In genomic region chr4:56617661-56618360, GRCm38 (mm10) we compare ENCODE assay signal across 21 mouse cellular contexts.
DNase-seq lines count a peak whose midpoint lies in the region; ATAC-seq and TF ChIP-seq lines count a peak whose summit lies in the region.
"Had no signal": no experiment of that assay in that cellular context is flagged by ENCODE, and none has a peak within 500 bp of the region (broad histone marks: within the 10 kb centered on the region; RNA-seq: fewer than 3 reads in every experiment).

No protein-coding gene starts in this region.

- no peaks in the 10 kb centered on the region for H3K4me1 ChIP-seq in midbrain, embryonic 14.5 days (ENCODE audit: control insufficient read depth, insufficient read depth, low read length)
- H3K4me1 ChIP-seq in midbrain, embryonic 13.5 days (replicated peaks), result no peaks in the 10 kb centered on the region
- H3K4me1 ChIP-seq in embryonic fibroblast, embryonic 13.5 days (ENCODE audit: control insufficient read depth, insufficient read depth, low read length), result peaks cover 6% of the 10 kb centered on the region
- H3K4me1 ChIP-seq in thymus, adult 2 months (replicated peaks; ENCODE audit: control insufficient read depth, insufficient read depth, low read length), result 0 out of 2 replicates have a peak, but pooled peaks cover 2% of the 10 kb centered on the region
- H3K4me1 ChIP-seq: embryonic facial prominence, embryonic 12.5 days; forebrain, embryonic 15.5 days; intestine, embryonic 15.5 days; limb, embryonic 10.5 days; midbrain, embryonic 10.5 days had no signal

- no peak overlapping the region for H3K9ac ChIP-seq in midbrain, embryonic 14.5 days (replicated peaks; ENCODE audit: low read length)
- H3K9ac ChIP-seq in midbrain, embryonic 13.5 days (replicated peaks), result no peak overlapping the region
- H3K9ac ChIP-seq: embryonic facial prominence, embryonic 12.5 days; forebrain, embryonic 15.5 days; heart, embryonic 13.5 days; hindbrain, embryonic 14.5 days; intestine, embryonic 15.5 days; liver, postnatal 0 days had no signal

- 63% methylated on average over 10 of the region's 10 CpGs for WGBS in midbrain, embryonic 14.5 days
- 77% methylated on average over 10 of the region's 10 CpGs for WGBS in midbrain, embryonic 13.5 days
- 95% methylated on average over 10 of the region's 10 CpGs for WGBS in thymus, adult 2 months

- H3K4me3 ChIP-seq in midbrain, embryonic 14.5 days (replicated peaks; ENCODE audit: low read depth, low read length), result no peak overlapping the region
- no peak overlapping the region for H3K4me3 ChIP-seq in midbrain, embryonic 13.5 days (replicated peaks)
- H3K4me3 ChIP-seq in embryonic fibroblast, embryonic 13.5 days (ENCODE audit: insufficient read depth, low read length), result no peak overlapping the region
- no peak overlapping the region for H3K4me3 ChIP-seq in thymus, adult 2 months (ENCODE audit: control insufficient read depth, insufficient read depth, low read length)
- H3K4me3 ChIP-seq: embryonic facial prominence, embryonic 12.5 days; forebrain, embryonic 15.5 days; heart, embryonic 13.5 days; intestine, embryonic 15.5 days; limb, embryonic 10.5 days; midbrain, embryonic 10.5 days had no signal

- DNase-seq in adrenal gland, adult (ENCODE audit: inconsistent age in 2 of 2, low spot score in 1 of 2), result peak; percentile 61 to 70
- no peak for DNase-seq in adrenal gland, adult 8-10 months
- DNase-seq in midbrain, embryonic 14.5 days, result peak; percentile 42
- peak; percentile 29 for DNase-seq in adipocyte (ENCODE audit: low spot score)
- no peak for DNase-seq in right cerebral cortex, postnatal 10 days (ENCODE audit: low spot score in 2 of 2)
- no peak for DNase-seq in thymus, adult 2 months
- DNase-seq: cerebellum, postnatal 10 days; heart, postnatal 36 days; liver, postnatal 0 days; lung, postnatal 4 days; thymus, postnatal 36 days had no signal

- H3K9me3 ChIP-seq in midbrain, embryonic 14.5 days (ENCODE audit: control insufficient read depth, low read length), result no peaks in the 10 kb centered on the region
- no peaks in the 10 kb centered on the region for H3K9me3 ChIP-seq in midbrain, embryonic 13.5 days
- H3K9me3 ChIP-seq: embryonic facial prominence, embryonic 12.5 days; forebrain, embryonic 15.5 days; intestine, embryonic 15.5 days; limb, embryonic 10.5 days; midbrain, embryonic 10.5 days had no signal

- no peak overlapping the region for H3K4me2 ChIP-seq in midbrain, embryonic 14.5 days (ENCODE audit: low read length)
- no peak overlapping the region for H3K4me2 ChIP-seq in midbrain, embryonic 13.5 days (replicated peaks)
- H3K4me2 ChIP-seq: embryonic facial prominence, embryonic 12.5 days; forebrain, embryonic 15.5 days; heart, embryonic 13.5 days; hindbrain, embryonic 14.5 days; intestine, embryonic 15.5 days had no signal

- no peak for TF ChIP-seq CTCF in embryonic fibroblast, embryonic 13.5 days (IDR thresholded peaks at IDR 0.05; ENCODE audit: borderline replicate concordance, insufficient read depth, low read length)
- TF ChIP-seq CTCF in thymus, adult 2 months (IDR thresholded peaks at IDR 0.05; ENCODE audit: borderline replicate concordance, control insufficient read depth, extremely low read depth, insufficient read depth, low read length, poor library complexity), result no peak

- no peak overlapping the region; the same call in 1 of the 2 replicates for H3K27ac ChIP-seq in midbrain, embryonic 14.5 days (replicated peaks; ENCODE audit: low read depth, low read length)
- no peak overlapping the region for H3K27ac ChIP-seq in midbrain, embryonic 13.5 days
- H3K27ac ChIP-seq in embryonic fibroblast, embryonic 13.5 days (ENCODE audit: insufficient read depth, low read length), result peak overlapping the region; percentile 52
- H3K27ac ChIP-seq in thymus, adult 2 months (ENCODE audit: control insufficient read depth, insufficient read depth, low read length), result no peak overlapping the region
- H3K27ac ChIP-seq: embryonic facial prominence, embryonic 12.5 days; forebrain, embryonic 15.5 days; heart, embryonic 13.5 days; hindbrain, embryonic 14.5 days; intestine, embryonic 15.5 days; limb, embryonic 10.5 days; midbrain, embryonic 10.5 days had no signal

- TF ChIP-seq POLR2A in embryonic fibroblast, embryonic 13.5 days (IDR thresholded peaks at IDR 0.05; ENCODE audit: low read depth, low read length), result no peak
- no peak for TF ChIP-seq POLR2A in thymus, adult 2 months (IDR thresholded peaks at IDR 0.05; ENCODE audit: control insufficient read depth, extremely low read depth, insufficient read depth, low read length, poor library complexity)

- no peaks in the 10 kb centered on the region for H3K36me3 ChIP-seq in midbrain, embryonic 14.5 days (ENCODE audit: control insufficient read depth, insufficient read depth, low read length)
- H3K36me3 ChIP-seq in midbrain, embryonic 13.5 days, result no peaks in the 10 kb centered on the region
- no peaks in the 10 kb centered on the region for H3K36me3 ChIP-seq in thymus, adult 2 months (ENCODE audit: control insufficient read depth, insufficient read depth, low read length)
- H3K36me3 ChIP-seq: embryonic facial prominence, embryonic 12.5 days; forebrain, embryonic 15.5 days; G1E; heart, embryonic 13.5 days; intestine, embryonic 15.5 days; limb, embryonic 10.5 days; midbrain, embryonic 10.5 days had no signal

- H3K27me3 ChIP-seq in midbrain, embryonic 14.5 days (ENCODE audit: control insufficient read depth, insufficient read depth, low read length), result no peaks in the 10 kb centered on the region
- no peaks in the 10 kb centered on the region for H3K27me3 ChIP-seq in midbrain, embryonic 13.5 days
- no peaks in the 10 kb centered on the region for H3K27me3 ChIP-seq in thymus, adult 2 months (ENCODE audit: control insufficient read depth, insufficient read depth, low read length)
- H3K27me3 ChIP-seq: embryonic facial prominence, embryonic 12.5 days; forebrain, embryonic 15.5 days; heart, embryonic 13.5 days; intestine, embryonic 15.5 days had no signal

- no peak for ATAC-seq in midbrain, embryonic 14.5 days (ENCODE audit: low FRiP score, low TSS enrichment)
- no peak for ATAC-seq in midbrain, embryonic 13.5 days
- ATAC-seq: forebrain, embryonic 15.5 days; intestine, embryonic 15.5 days; liver, postnatal 0 days had no signal

Comparison
In these comparisons a context has a peak if more than half of its experiments do, and no peak if none do; other contexts are left out.
1. DNase-seq: peak in adrenal gland, adult (2 of 2), midbrain, embryonic 14.5 days (single experiment) and adipocyte (single experiment); none in adrenal gland, adult 8-10 months (single experiment), right cerebral cortex, postnatal 10 days (0 of 2) and thymus, adult 2 months (single experiment).